Mouse (Mus musculus) CH12.LX (cell line): ENCODE measurements around the gene Cfap54.

Experiments
- CTCF ChIP-seq, 2 experiments: IDR thresholded peaks in 1 of 2; conservative IDR thresholded peaks in 1 of 2; 2 replicates each; pipeline ENCODE4 v1.5.1; 2011 to 2012; ENCODE audit warnings: low read depth in 2 of 2, low read length in 2 of 2, improper control_type of control experiment in 1 of 2, inconsistent platforms in 1 of 2, mild to moderate bottlenecking in 1 of 2, moderate library complexity in 1 of 2
- EP300 ChIP-seq: IDR thresholded peaks from 2 replicates; pipeline ENCODE4 v1.6.1; 2011; ENCODE audit warnings: low read length, improper control_type of control experiment
- ETS1 ChIP-seq: conservative IDR thresholded peaks from 2 replicates; pipeline ENCODE4 v1.6.1; 2012; ENCODE audit warnings: low read depth, mild to moderate bottlenecking, inconsistent platforms, low read length, improper control_type of control experiment, moderate library complexity
- KAT2A ChIP-seq: IDR thresholded peaks from 2 replicates; pipeline ENCODE4 v1.6.1; 2012; ENCODE audit warnings: low read length, improper control_type of control experiment, inconsistent platforms; ENCODE audit not compliant: insufficient replicate concordance
- MAZ ChIP-seq: IDR thresholded peaks from 2 replicates; pipeline ENCODE4 v1.6.1; 2012; ENCODE audit warnings: low read depth, mild to moderate bottlenecking, inconsistent platforms, low read length, improper control_type of control experiment, moderate library complexity
- POLR2A ChIP-seq: IDR thresholded peaks from 2 replicates; pipeline ENCODE4 v1.6.1; 2011; ENCODE audit warnings: low read depth, mild to moderate bottlenecking, improper control_type of control experiment, low read length
- POLR2AphosphoS2 ChIP-seq: IDR thresholded peaks from 2 replicates; pipeline ENCODE4 v1.6.1; 2011; ENCODE audit warnings: low read depth, low read length, improper control_type of control experiment
- SMC3 ChIP-seq: IDR thresholded peaks from 2 replicates; pipeline ENCODE4 v1.6.1; 2011; ENCODE audit warnings: low read depth, low read length, improper control_type of control experiment
- USF1 ChIP-seq: IDR thresholded peaks from 2 replicates; pipeline ENCODE4 v1.6.1; 2014; ENCODE audit warnings: low read depth, mild to moderate bottlenecking, inconsistent platforms, low read length, improper control_type of control experiment
- ZC3H11A ChIP-seq: IDR thresholded peaks from 2 replicates; pipeline ENCODE4 v1.6.1; 2012; ENCODE audit warnings: low read depth, mild to moderate bottlenecking, inconsistent platforms, low read length, improper control_type of control experiment
- ZKSCAN1 ChIP-seq: IDR thresholded peaks from 2 replicates; pipeline ENCODE4 v1.6.1; 2012; ENCODE audit warnings: low read depth, inconsistent platforms, low read length, improper control_type of control experiment, borderline replicate concordance
- ZNF384 ChIP-seq: IDR thresholded peaks from 2 replicates; pipeline ENCODE4 v1.6.1; 2012; ENCODE audit warnings: low read depth, low read length, improper control_type of control experiment, inconsistent platforms

- no peak for TF ChIP-seq KAT2A
- TF ChIP-seq ETS1, result no peak
- TF ChIP-seq POLR2A, result no peak
- no peak for TF ChIP-seq SMC3
- TF ChIP-seq ZNF384, result no peak
- no peak for TF ChIP-seq USF1
- TF ChIP-seq ZKSCAN1, result no peak
- no peak for TF ChIP-seq CTCF (conservative IDR thresholded peaks at IDR 0.05 in 1 of 2, IDR thresholded peaks at IDR 0.05 in 1 of 2; ENCODE audit: low read depth in 2 of 2, low read length in 2 of 2)
- no peak for TF ChIP-seq MAZ
- no peak for TF ChIP-seq ZC3H11A
- TF ChIP-seq EP300, result no peak
- no peak for TF ChIP-seq POLR2AphosphoS2
Measured at GRCm38 (mm10) chr10:93062395-93062794, 19.0 kb downstream of the Cfap54 start.
